Mouse (Mus musculus): ENCODE results near the gene Slc25a39.

The Slc25a39 gene

DNA sequence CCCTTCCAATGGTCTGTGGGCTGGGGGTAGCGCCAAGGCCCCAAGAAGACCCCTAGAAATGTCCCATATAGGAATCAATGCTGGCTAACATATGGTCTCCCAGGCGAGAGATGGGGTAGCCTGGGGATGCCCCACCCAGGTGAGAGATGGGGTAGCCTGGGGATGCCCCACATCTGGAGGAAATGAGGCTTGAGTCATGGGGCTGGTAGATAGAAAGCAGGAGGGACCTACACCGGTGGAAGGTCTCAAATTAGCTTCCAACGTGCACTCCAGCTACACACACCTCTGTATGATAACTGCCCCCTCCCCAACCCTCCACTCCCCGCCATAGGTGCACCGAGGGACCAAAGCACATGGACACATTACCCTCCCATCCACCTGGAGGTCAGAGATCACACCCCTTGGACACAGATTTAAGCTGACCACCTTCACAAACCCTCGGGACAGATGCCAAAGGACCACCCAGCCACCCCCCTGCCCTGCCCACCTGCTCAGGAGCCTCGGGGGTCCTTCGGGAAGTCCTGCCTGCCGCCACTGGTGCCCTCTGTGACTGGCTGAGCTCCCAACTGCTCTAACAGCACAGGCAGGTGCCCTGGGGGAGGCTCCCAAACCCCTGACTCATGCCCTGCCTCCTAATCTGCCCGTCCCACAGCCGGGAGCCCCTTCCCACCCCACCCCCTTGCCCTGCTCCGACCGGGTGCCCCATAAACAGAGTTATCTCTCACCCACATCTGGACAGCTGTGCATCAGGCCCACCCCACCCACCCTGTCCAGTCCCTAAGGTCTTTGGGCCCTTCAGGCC lies 43.0 kb downstream of the Slc25a39 start:
- TF ChIP-seq GATA4 (IDR thresholded peaks at IDR 0.05; ENCODE audit: insufficient replicate concordance, low read length): no peak

GRCm38 (mm10) chr11:102363623-102364022 lies 44.1 kb downstream of the Slc25a39 start:
- TF ChIP-seq GATA4 (IDR thresholded peaks at IDR 0.05; ENCODE audit: insufficient replicate concordance, low read length): no peak

DNA sequence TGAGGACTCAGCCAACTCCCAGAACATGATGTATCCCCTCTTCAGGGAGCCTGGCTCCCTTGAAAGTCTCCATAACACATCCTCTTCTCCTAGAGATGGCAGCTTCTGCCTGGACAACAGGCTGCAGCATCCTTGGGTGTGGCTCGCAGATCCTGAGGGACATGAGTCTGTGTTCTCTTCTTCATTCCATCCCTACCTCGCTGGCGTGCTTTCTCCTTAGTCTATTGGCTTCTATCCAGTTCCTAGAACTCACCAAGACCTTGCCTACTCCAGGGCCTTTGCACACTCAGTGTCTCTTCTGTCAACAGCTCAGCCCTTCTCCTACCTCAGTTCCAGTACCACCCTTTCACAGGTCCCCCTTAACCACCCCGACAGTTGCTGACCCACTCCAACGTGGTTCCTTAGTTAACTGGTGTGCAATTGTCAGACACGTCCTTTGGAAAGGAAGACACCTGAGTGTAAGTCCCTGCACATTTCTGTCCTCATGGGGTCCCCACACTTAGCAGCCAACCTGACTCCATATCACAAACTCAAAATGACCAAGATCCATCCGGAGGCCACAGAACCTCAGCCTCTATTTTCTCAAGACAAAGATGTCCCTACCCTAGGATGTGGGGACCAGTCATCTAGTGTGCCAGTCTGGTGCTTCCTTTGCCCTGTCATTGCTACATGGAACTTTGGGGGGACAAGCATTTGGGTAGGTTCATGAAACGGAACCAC lies 45.8 kb downstream of the Slc25a39 start:
- no peak for TF ChIP-seq GATA4 (IDR thresholded peaks at IDR 0.05; ENCODE audit: insufficient replicate concordance, low read length)

DNA sequence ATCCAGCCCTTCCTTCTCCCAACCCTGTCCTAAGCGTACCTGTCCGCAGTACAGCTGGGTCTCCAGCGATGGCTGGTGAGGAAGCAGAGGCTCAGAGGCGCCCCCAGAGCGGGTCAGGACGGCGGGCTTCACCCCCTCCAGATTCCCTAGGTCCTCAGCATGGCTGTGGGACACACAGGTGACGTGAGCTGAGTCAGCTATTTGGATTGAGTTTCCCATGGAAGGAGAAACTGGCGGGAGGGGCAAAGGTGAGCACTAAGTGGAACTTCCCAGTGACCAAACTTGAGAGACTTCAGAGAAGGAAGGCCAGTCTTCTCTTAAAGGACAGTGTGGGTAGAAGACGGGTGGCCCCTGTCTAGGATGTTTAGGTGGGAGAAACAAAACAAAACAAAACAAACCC lies 49.4 kb downstream of the Slc25a39 start:
- TF ChIP-seq GATA4 (IDR thresholded peaks at IDR 0.05; ENCODE audit: insufficient replicate concordance, low read length): no peak

DNA sequence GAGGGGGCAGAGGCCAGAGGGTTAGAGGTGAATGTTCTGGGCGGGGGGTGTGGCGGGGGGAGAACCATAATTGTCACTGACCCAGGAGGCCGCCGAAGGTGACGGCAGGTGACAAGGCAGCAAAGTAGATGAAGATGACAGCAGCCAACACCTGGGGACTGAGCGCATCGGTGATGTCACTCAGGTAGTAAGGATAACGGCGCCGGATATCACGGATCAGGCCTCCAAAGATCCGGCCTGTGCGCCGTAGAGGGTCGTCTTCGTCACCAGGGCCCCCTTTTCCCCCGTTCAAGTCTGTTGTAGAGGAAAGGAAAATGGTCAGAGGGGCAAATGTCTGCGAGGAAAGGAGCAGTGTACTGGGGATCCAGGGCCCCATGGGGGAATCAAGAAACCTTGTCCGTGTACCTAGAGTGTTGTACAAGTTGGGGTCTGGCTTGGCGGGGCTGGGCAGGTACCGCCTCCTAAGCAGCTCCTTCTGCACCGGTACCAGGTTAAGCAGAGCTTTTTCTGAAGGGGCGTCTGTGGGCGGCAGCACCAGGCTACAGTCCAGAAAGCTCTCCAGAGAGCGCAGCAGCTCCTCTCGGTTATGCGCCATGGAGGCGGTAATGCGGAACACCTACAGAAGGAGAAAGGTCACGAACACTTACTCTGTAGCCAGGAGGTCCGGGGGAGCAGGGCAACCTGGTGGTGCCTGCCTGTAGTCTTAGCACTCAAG lies 51.0 kb downstream of the Slc25a39 start:
- no peak for TF ChIP-seq GATA4 (IDR thresholded peaks at IDR 0.05; ENCODE audit: insufficient replicate concordance, low read length)

DNA sequence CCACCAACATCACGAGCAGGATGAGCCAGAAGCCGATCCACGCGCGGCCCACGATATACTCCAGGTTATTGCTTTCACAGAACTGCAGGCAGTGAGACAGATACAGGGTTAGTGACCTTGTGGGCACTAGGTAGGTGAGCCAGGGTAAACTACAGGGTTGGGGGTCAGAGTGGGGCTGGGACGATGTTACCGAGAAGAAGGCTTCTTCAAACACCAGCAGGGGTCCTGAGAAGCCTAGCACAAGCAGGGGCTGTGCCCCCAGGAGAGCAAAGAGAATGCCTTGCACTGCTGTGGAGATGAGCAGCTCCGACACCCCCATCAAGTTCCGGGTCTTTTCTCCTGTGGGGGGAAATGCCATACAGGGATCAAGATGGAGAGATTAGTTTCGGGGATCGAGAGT lies 51.6 kb downstream of the Slc25a39 start:
- TF ChIP-seq GATA4 (IDR thresholded peaks at IDR 0.05; ENCODE audit: insufficient replicate concordance, low read length): no peak

GRCm38 (mm10) chr11:102355501-102355900 lies 52.2 kb downstream of the Slc25a39 start:
- no peak for TF ChIP-seq GATA4 (IDR thresholded peaks at IDR 0.05; ENCODE audit: insufficient replicate concordance, low read length)

- no peak for TF ChIP-seq GATA4 (IDR thresholded peaks at IDR 0.05; ENCODE audit: insufficient replicate concordance, low read length)
Measured at GRCm38 (mm10) chr11:102353021-102353431, 54.7 kb downstream of the Slc25a39 start.

All from liver, adult (tissue).